Mouse (Mus musculus): ENCODE measurements around the gene Cirbp.

Gene Cirbp

GRCm38 (mm10) chr10:80177441-80178279 is 11.9 kb downstream of the Cirbp start:
- in situ Hi-C loops (cut with MseI, MboI): loop anchor here in 1 of 2 experiments (5.0 kb wide), 1 partner anchor 70 kb away; the partner anchor contains the start of gene Ndufs7

DNA sequence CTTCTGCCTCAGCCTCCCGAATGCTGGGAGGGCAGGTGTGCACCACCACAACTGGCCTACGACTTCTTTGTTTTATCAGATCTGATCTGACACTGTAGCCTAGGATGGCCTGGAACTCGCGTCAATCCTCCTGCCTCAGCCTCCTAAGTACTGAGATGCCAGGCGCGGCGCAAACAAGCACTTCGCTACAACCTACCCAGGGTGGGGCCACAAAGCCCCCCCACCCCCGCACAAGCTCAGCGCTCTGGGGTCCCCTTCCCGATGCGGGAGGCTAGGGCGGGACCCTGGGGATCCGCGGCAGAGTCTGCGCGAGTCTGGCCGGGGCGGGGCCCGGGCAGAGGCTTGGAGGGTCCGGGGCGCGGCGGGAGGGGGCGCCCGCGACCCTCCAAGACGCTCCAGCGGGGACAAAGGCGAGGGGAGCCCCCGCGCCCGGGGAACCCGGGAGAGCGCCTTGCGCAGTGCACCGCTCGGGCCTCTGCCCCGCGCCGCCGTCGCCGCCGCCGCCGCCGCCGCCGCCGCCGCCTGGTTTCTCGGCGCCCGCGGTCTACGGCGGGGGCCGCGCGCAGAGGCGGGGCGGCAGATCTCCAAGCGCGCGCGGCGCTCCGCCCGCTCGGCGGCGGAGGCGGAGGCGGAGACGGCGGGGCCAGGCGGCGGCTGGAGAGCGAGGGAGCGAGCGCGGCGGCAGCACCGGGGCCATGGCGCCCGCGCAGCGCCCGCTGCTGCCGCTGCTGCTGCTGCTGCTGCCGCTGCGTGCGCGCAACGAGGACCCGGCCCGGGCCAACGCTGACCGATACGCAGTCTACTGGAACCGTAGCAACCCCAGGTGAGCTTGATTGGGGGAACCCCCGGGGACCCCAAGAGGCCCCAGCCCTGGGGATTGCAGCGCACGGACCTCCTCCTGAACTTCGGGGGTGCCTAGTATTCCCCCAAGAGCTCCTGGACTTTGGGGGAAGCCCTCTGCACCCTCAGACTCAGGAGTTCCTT is 13.6 kb downstream of the Cirbp start, which contains the start of gene Efna2:
Gene Efna2, plus strand, starts transcription at position 415 of the 984 bp plus-strand sequence.
- in situ Hi-C loops (cut with MseI, MboI): loop anchor here in 1 of 2 experiments (5.0 kb wide), 1 partner anchor 68 kb away; the partner anchor contains the start of gene Ndufs7

- in situ Hi-C loops (cut with MseI, MboI): no loop called here
Measured at GRCm38 (mm10) chr10:80180288-80180687, 14.5 kb downstream of the Cirbp start.

GRCm38 (mm10) chr10:80180823-80181222 is 15.0 kb downstream of the Cirbp start:
- in situ Hi-C loops (cut with MseI, MboI): no loop called here

GRCm38 (mm10) chr10:80182547-80182946 is 16.8 kb downstream of the Cirbp start:
- in situ Hi-C loops (cut with MseI, MboI): no loop called here

- in situ Hi-C loops (cut with MseI, MboI): no loop called here
Measured at GRCm38 (mm10) chr10:80186649-80187048, 20.9 kb downstream of the Cirbp start.

GRCm38 (mm10) chr10:80187739-80188138 is 22.0 kb downstream of the Cirbp start:
- in situ Hi-C loops (cut with MseI, MboI): no loop called here

- in situ Hi-C loops (cut with MseI, MboI): no loop called here
Measured at GRCm38 (mm10) chr10:80188453-80189024, 22.8 kb downstream of the Cirbp start.

DNA sequence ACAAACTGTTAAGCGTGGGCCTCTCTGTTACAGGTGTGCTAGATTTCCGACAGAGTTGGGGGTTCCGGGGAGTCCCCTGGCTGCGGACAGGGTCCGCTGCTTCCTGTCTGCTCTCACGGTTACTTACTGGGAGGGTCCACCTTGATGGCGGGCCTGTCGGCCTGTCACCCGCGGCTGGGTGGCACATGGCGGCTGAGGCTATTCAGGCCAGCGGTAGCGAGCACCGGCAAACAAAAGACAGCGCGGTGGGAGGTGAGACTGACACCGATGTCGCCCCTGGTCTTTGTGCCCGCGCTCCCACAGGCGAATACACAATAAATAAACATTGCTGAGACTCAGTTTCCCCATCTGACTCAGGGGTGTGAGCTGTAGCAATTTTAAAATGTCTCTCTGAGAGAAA is 24.2 kb downstream of the Cirbp start:
- in situ Hi-C loops (cut with MseI, MboI): loop anchor here in 1 of 2 experiments (5.0 kb wide), 1 partner anchor 57 kb away; the partner anchor contains the start of gene Ndufs7

- in situ Hi-C loops (cut with MseI, MboI): loop anchor here in 1 of 2 experiments (5.0 kb wide), 1 partner anchor 57 kb away; the partner anchor contains the start of gene Ndufs7
Measured at GRCm38 (mm10) chr10:80190491-80191051, 24.8 kb downstream of the Cirbp start.

- in situ Hi-C loops (cut with MseI, MboI): loop anchor here in 1 of 2 experiments (5.0 kb wide), 1 partner anchor 53 kb away; the partner anchor contains the start of gene Ndufs7
Measured at GRCm38 (mm10) chr10:80193976-80194375, 28.2 kb downstream of the Cirbp start.

DNA sequence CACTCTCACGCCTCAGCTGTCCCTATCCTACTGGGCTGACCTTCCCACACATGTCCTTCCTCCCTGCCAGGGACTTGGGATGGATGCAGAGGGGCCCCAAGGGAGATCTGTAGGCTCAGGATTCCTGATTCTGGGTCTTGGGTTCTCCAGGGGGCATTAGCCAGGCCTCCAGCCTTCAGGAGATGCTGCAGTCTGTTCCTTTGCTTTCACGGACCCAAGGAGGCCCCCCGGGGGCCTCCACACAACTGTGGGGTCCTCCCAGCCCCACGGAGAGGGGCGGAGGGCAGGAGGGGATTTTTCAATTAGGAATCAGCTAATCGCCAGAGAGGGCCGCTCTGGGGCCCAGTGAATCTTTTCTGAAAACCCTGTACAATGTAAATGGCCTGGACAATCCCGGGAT is 28.7 kb downstream of the Cirbp start:
- in situ Hi-C loops (cut with MseI, MboI): loop anchor here in 1 of 2 experiments (5.0 kb wide), 1 partner anchor 53 kb away; the partner anchor contains the start of gene Ndufs7

GRCm38 (mm10) chr10:80196167-80196566 is 30.4 kb downstream of the Cirbp start:
- in situ Hi-C loops (cut with MseI, MboI): no loop called here

- in situ Hi-C loops (cut with MseI, MboI): no loop called here
Measured at GRCm38 (mm10) chr10:80196778-80197581, 31.2 kb downstream of the Cirbp start.

DNA sequence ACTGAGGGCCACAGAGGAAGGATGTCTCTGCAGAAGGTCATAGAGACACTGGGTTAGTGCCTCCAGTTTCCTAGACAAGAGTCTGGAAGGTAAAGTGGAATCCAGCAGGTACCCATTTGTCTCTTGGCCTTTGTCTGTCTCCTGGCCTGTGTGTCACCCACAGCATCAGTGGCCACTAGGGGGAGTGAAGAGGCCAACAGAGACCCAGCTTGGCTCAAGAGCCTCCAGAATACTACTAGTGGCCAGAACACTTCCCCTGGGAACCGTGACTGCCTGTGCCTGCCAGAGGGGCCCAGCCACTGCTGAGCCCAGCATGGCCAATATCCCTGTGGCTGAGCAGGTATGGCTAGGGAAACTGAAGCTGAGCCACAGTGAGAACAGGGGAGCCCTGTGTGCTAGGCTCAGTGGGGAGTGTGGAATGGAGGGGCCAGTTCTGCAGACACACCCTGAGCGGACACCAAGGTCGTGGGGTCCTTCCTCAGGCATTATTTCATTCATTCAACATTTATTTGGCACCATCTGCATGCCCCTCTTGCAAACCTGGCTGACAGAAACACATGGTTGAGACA is 33.7 kb downstream of the Cirbp start:
- in situ Hi-C loops (cut with MseI, MboI): loop anchor here in 1 of 2 experiments (5.0 kb wide), 1 partner anchor 43 kb away; no protein-coding TSS in a partner anchor

DNA sequence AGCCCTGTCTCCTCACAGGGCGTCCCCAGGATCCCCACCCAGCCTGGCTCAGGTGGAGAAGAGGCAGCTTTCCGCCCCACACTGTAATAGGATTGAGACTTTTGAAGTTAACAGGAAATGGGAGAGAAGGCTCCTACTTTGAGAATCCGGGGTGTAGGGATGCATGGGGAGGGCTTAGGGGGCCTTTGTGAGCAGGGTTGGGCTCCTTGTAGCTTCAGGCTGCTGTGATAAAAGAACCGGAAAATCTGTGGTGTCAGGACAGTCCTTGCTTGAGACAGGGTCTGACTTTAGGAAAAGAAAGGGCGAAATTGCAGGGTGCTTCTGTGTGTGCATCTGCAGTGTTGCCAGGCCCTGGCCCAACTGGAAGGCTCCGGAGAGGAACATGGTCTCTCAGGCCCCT is 34.7 kb downstream of the Cirbp start:
- in situ Hi-C loops (cut with MseI, MboI): loop anchor here in 1 of 2 experiments (5.0 kb wide), 1 partner anchor 42 kb away; no protein-coding TSS in a partner anchor

DNA sequence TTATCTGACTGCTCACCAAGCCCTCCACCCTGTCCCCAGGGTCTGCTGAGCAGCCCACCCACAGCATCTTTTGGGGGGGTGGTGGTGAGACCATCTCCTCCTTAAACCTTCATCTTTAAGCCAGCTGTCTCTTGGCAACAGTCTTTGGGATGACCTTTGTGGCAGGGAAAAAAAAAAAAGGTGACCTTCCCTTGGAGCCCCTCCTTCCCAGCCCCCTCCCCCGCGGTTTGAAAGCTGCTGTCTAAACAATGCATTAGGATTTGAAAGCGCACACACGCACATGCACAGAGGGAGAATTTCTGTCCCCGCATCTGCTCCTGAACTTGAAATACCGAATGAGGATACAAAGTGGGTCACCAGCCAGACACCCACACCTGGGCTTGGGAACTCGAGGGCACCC is 38.3 kb downstream of the Cirbp start:
- in situ Hi-C loops (cut with MseI, MboI): loop anchor here in 1 of 2 experiments (5.0 kb wide), 1 partner anchor 38 kb away; no protein-coding TSS in a partner anchor

- in situ Hi-C loops (cut with MseI, MboI): no loop called here
Measured at GRCm38 (mm10) chr10:80207201-80207600, 41.4 kb downstream of the Cirbp start.

- in situ Hi-C loops (cut with MseI, MboI): no loop called here
Measured at GRCm38 (mm10) chr10:80207676-80208075, 41.9 kb downstream of the Cirbp start.

All from mouse trophoblast stem cell (cell line).